Mouse (Mus musculus) kidney, embryonic 16.5 days (tissue): ENCODE data around the gene Wsb2. TPM values are rescaled to one million over a fixed set of nuclear protein-coding genes. Genes with fewer than 3 reads are reported as not detected.
A peak's percentile ranks its signal among the peaks of the same experiment; 100 is the strongest.

Experiments used
- ATAC-seq: fragments of 200-750 bp; cut with Nextera tagmentation; 2 replicates; pipeline ENCODE4 v1.8.0; 2017; ENCODE audit warnings: moderate TSS enrichment; ENCODE audit not compliant: low FRiP score, low TSS enrichment
- H3K27ac ChIP-seq: fragments of 300-500 bp; sonication (generic); 2 replicates; pipeline ENCODE4 v1.5.1; 2014; ENCODE audit warnings: low read length
- H3K27me3 ChIP-seq: fragments of 300-500 bp; sonication (generic); 2 replicates; pipeline ENCODE4 v1.6.1; 2014; ENCODE audit warnings: low read length, control low read depth, mixed read lengths; ENCODE audit not compliant: insufficient read depth
- H3K36me3 ChIP-seq: fragments of 300-500 bp; sonication (generic); 2 replicates; pipeline ENCODE4 v1.6.1; 2014; ENCODE audit warnings: low read length, control low read depth, mixed read lengths; ENCODE audit not compliant: insufficient read depth
- H3K4me1 ChIP-seq: fragments of 300-500 bp; sonication (generic); 2 replicates; pipeline ENCODE4 v1.6.1; 2014; ENCODE audit warnings: low read length, control low read depth, mixed read lengths; ENCODE audit not compliant: insufficient read depth
- H3K4me2 ChIP-seq: fragments of 300-500 bp; sonication (generic); replicated peaks from 2 replicates; pipeline ENCODE4 v1.6.1; 2014; ENCODE audit warnings: low read depth, low read length
- H3K4me3 ChIP-seq: fragments of 300-500 bp; sonication (generic); 2 replicates; pipeline ENCODE4 v1.5.1; 2014; ENCODE audit warnings: mild to moderate bottlenecking, low read length
- H3K9ac ChIP-seq: fragments of 300-500 bp; sonication (generic); replicated peaks from 2 replicates; pipeline ENCODE4 v1.6.1; 2014; ENCODE audit warnings: low read length
- H3K9me3 ChIP-seq: fragments of 300-500 bp; sonication (generic); 2 replicates; pipeline ENCODE4 v1.6.1; 2016; ENCODE audit warnings: low read length, control low read depth
- WGBS: fragments of 180-500 bp; shearing (Covaris S2); extraction: QIAGEN DNeasy Blood & Tissue Kit; methylation state at CpG from one replicate; pipeline ENCODE4 v1.1.7; 2014; 5-methylcytosine and 5-hydroxymethylcytosine counted together
- polyA plus RNA-seq: library from polyadenylated mRNA; unstranded; fragments of >200 nt; fragmentation: Nextera tagmentation; extraction: Ambion mirVana; gene quantifications from 2 replicates; pipeline ENCODE4 v1.2.1, GENCODE M21; 2015

The Wsb2 gene
- 45.7 and 69.7 TPM in 2 replicates for polyA plus RNA-seq

GRCm38 (mm10) chr5:117357129-117357477 lies at the start of gene Wsb2:
Gene Wsb2 (plus strand): TSS chr5:117357304.
- H3K36me3 ChIP-seq = peaks cover under 1% of the 10 kb centered on the region; the same call in 1 of the 2 replicates
- no peaks in the 10 kb centered on the region for H3K27me3 ChIP-seq
- H3K4me1 ChIP-seq = peaks cover 56% of the 10 kb centered on the region
- H3K4me3 ChIP-seq = peak within 1 kb of the TSS; percentile 79
- peak within 1 kb of the TSS; percentile 92 for H3K27ac ChIP-seq
- H3K4me2 ChIP-seq = peak within 1 kb of the TSS; percentile 86
- peak; percentile 46; the same call in 1 of the 2 replicates for ATAC-seq
- 0% methylated on average over 4 of the region's 54 CpGs for WGBS
- H3K9ac ChIP-seq = peak within 1 kb of the TSS; percentile 83
- H3K9me3 ChIP-seq = no peaks in the 10 kb centered on the region

GRCm38 (mm10) chr5:117307699-117308098 lies 49.4 kb upstream of the Wsb2 start:
- WGBS = 34% methylated on average over 11 of the region's 11 CpGs
- H3K4me2 ChIP-seq = no peak overlapping the region
- no peaks in the 10 kb centered on the region for H3K27me3 ChIP-seq
- no peaks in the 10 kb centered on the region for H3K9me3 ChIP-seq
- no peaks in the 10 kb centered on the region for H3K4me1 ChIP-seq
- ATAC-seq = peak; percentile 54; the same call in 1 of the 2 replicates
- H3K9ac ChIP-seq = no peak overlapping the region
- H3K4me3 ChIP-seq = no peak overlapping the region
- no peaks in the 10 kb centered on the region for H3K36me3 ChIP-seq
- H3K27ac ChIP-seq = no peak overlapping the region

- H3K36me3 ChIP-seq = no peaks in the 10 kb centered on the region
- no peaks in the 10 kb centered on the region for H3K27me3 ChIP-seq
- no peaks in the 10 kb centered on the region for H3K9me3 ChIP-seq
- H3K27ac ChIP-seq = peak overlapping the region; percentile 36; the same call in 1 of the 2 replicates
- H3K4me2 ChIP-seq = peak overlapping the region; percentile 57
- peaks cover 13% of the 10 kb centered on the region for H3K4me1 ChIP-seq
- H3K9ac ChIP-seq = peak overlapping the region; percentile 50
- H3K4me3 ChIP-seq = peak overlapping the region; percentile 43
- WGBS = 17% methylated on average over 14 of the region's 14 CpGs
- peak; percentile 50; the same call in 1 of the 2 replicates for ATAC-seq
Measured at GRCm38 (mm10) chr5:117313420-117313819, 43.7 kb upstream of the Wsb2 start.

- Histone ChIP-seq H3K4me3 (peak overlapping the region; percentile 43), H3K4me1 (peaks cover 14% of the 10 kb centered on the region), H3K9ac (peak overlapping the region; percentile 50), H3K27ac (peak overlapping the region; percentile 36; the same call in 1 of the 2 replicates), H3K9me3 (no peaks in the 10 kb centered on the region), H3K27me3 (no peaks in the 10 kb centered on the region), H3K4me2 (peak overlapping the region; percentile 57), H3K36me3 (no peaks in the 10 kb centered on the region)
- 0 out of 2 replicates have a peak, but pooled peaks have one; percentile 28 for ATAC-seq
- WGBS = 33% methylated on average over 10 of the region's 10 CpGs
Measured at GRCm38 (mm10) chr5:117313909-117314308, 43.2 kb upstream of the Wsb2 start.

- WGBS = 27% methylated on average over 9 of the region's 9 CpGs
- Histone ChIP-seq H3K4me3 (no peak overlapping the region), H3K9ac (no peak overlapping the region), H3K4me2 (no peak overlapping the region), H3K36me3 (no peaks in the 10 kb centered on the region), H3K27me3 (no peaks in the 10 kb centered on the region), H3K4me1 (peaks cover 14% of the 10 kb centered on the region), H3K9me3 (no peaks in the 10 kb centered on the region), H3K27ac (peak overlapping the region; percentile 1; the same call in 1 of the 2 replicates)
- no peak for ATAC-seq
Measured at GRCm38 (mm10) chr5:117314587-117315428, 42.3 kb upstream of the Wsb2 start.

GRCm38 (mm10) chr5:117318741-117319629 lies 38.1 kb upstream of the Wsb2 start, which contains the start of gene Vsig10:
Gene Vsig10 (plus strand): TSS chr5:117319083.
- Histone ChIP-seq H3K4me2 (peak within 1 kb of the TSS; percentile 92), H3K4me3 (peak within 1 kb of the TSS; percentile 75), H3K27me3 (no peaks in the 10 kb centered on the region), H3K9ac (peak within 1 kb of the TSS; percentile 87), H3K9me3 (no peaks in the 10 kb centered on the region), H3K4me1 (peaks cover 15% of the 10 kb centered on the region), H3K36me3 (no peaks in the 10 kb centered on the region), H3K27ac (peak within 1 kb of the TSS; percentile 83)
- peak; percentile 91 for ATAC-seq
- under 1% methylated on average over 80 of the region's 81 CpGs for WGBS

- no peaks in the 10 kb centered on the region for H3K27me3 ChIP-seq
- H3K9ac ChIP-seq = no peak overlapping the region
- H3K4me3 ChIP-seq = no peak overlapping the region
- 91% methylated on average over 9 of the region's 9 CpGs for WGBS
- H3K4me2 ChIP-seq = no peak overlapping the region
- peaks cover 4% of the 10 kb centered on the region; the same call in 1 of the 2 replicates for H3K4me1 ChIP-seq
- no peak for ATAC-seq
- H3K36me3 ChIP-seq = 0 out of 2 replicates have a peak, but pooled peaks cover 3% of the 10 kb centered on the region
- no peak overlapping the region for H3K27ac ChIP-seq
- no peaks in the 10 kb centered on the region for H3K9me3 ChIP-seq
Measured at GRCm38 (mm10) chr5:117323751-117324150, 33.4 kb upstream of the Wsb2 start.

GRCm38 (mm10) chr5:117326408-117326807 lies 30.7 kb upstream of the Wsb2 start:
- no peak overlapping the region for H3K4me2 ChIP-seq
- no peaks in the 10 kb centered on the region for H3K4me1 ChIP-seq
- no peak overlapping the region for H3K27ac ChIP-seq
- H3K27me3 ChIP-seq = no peaks in the 10 kb centered on the region
- 81% methylated on average over 6 of the region's 6 CpGs for WGBS
- no peaks in the 10 kb centered on the region for H3K9me3 ChIP-seq
- H3K9ac ChIP-seq = no peak overlapping the region
- no peak overlapping the region for H3K4me3 ChIP-seq
- H3K36me3 ChIP-seq = 0 out of 2 replicates have a peak, but pooled peaks cover 3% of the 10 kb centered on the region
- ATAC-seq = no peak

- WGBS = 80% methylated on average over 7 of the region's 7 CpGs
- H3K9ac ChIP-seq = no peak overlapping the region
- no peaks in the 10 kb centered on the region for H3K4me1 ChIP-seq
- no peak overlapping the region for H3K4me2 ChIP-seq
- H3K9me3 ChIP-seq = peaks cover 6% of the 10 kb centered on the region; the same call in 1 of the 2 replicates
- no peaks in the 10 kb centered on the region for H3K27me3 ChIP-seq
- H3K36me3 ChIP-seq = peaks cover 8% of the 10 kb centered on the region; the same call in 1 of the 2 replicates
- no peak overlapping the region for H3K4me3 ChIP-seq
- ATAC-seq = no peak
- no peak overlapping the region for H3K27ac ChIP-seq
Measured at GRCm38 (mm10) chr5:117330457-117330856, 26.6 kb upstream of the Wsb2 start.
